19 mouse cellular contexts compared by ENCODE assay signal in the genomic region with DNA sequence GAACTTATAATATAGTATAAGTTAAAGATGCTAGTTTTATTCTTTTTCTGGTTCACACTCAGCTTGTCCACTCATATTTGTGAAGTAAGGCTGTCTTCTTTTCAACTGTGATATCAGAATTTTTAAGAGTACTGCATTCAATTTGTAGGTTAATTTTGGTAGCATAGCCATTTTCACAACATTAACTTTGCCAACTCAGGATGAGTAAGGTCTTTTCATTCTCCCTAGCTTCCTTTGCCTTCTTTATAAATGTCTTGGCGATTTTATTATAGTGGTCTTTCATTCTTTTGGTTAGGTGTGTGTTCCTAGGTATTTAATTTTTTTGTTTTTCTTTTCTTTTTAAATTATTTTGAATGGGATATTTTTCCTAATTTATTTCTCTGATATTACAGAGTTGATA.
A peak's percentile ranks its signal among the peaks of the same experiment; 100 is the strongest.
DNase-seq lines count a peak whose midpoint lies in the region; TF ChIP-seq lines count a peak whose summit lies in the region.
"Had no signal": no experiment of that assay in that cellular context is flagged by ENCODE, and none has a peak within 500 bp of the region (broad histone marks: within the 10 kb centered on the region; RNA-seq: fewer than 3 reads in every experiment).

No protein-coding gene starts in this region.

- H3K27me3 ChIP-seq in MEL (ENCODE audit: control insufficient read depth in 1 of 2, insufficient read depth in 2 of 2, low read length in 2 of 2) = no peaks in the 10 kb centered on the region
- H3K27me3 ChIP-seq: CH12.LX, Patski had no signal

- TF ChIP-seq CTCF in MEL (IDR thresholded peaks at IDR 0.05 in 2 of 3, conservative IDR thresholded peaks at IDR 0.05 in 1 of 3; ENCODE audit: control insufficient read depth in 1 of 3, insufficient read depth in 1 of 3, low read depth in 2 of 3, low read length in 3 of 3, poor library complexity in 1 of 3, severe bottlenecking in 1 of 3) = no peak
- no peak for TF ChIP-seq CTCF in bone marrow, adult 2 months (IDR thresholded peaks at IDR 0.05; ENCODE audit: control insufficient read depth, insufficient read depth, low read length)

- peaks cover 4 to 35% of the 10 kb centered on the region in 2 experiments; a peak in 3 of 4 replicates for H3K36me3 ChIP-seq in MEL (ENCODE audit: control insufficient read depth in 1 of 2, insufficient read depth in 2 of 2, low read length in 2 of 2)

- 0 out of 4 replicates have a peak, but pooled peaks of 1 of the 2 experiments have one; percentile 37 for TF ChIP-seq EP300 in MEL (IDR thresholded peaks at IDR 0.05; ENCODE audit: low read depth in 1 of 2, low read length in 2 of 2)

- no peaks in the 10 kb centered on the region for H3K9me3 ChIP-seq in MEL (replicated peaks; ENCODE audit: insufficient read depth, low read length)
- H3K9me3 ChIP-seq: G1E had no signal

- peak overlapping the region; percentile 87 for H3K27ac ChIP-seq in MEL (ENCODE audit: control insufficient read depth, low read depth, low read length)
- H3K27ac ChIP-seq in bone marrow, adult 2 months (ENCODE audit: control insufficient read depth, insufficient read depth, low read depth, low read length, poor library complexity) = peak overlapping the region; percentile 63

- H3K4me3 ChIP-seq in MEL (ENCODE audit: control insufficient read depth in 1 of 2, insufficient read depth in 1 of 2, low read depth in 2 of 2, low read length in 2 of 2) = no peak overlapping the region
- H3K4me3 ChIP-seq in bone marrow, adult 2 months (replicated peaks; ENCODE audit: control insufficient read depth, low read depth, low read length) = no peak overlapping the region

- TF ChIP-seq POLR2A in MEL (IDR thresholded peaks at IDR 0.05; ENCODE audit: control insufficient read depth in 1 of 2, insufficient read depth in 1 of 2, low read depth in 1 of 2, low read length in 2 of 2, poor library complexity in 1 of 2) = no peak
- no peak for TF ChIP-seq POLR2A in bone marrow, adult 2 months (IDR thresholded peaks at IDR 0.05; ENCODE audit: borderline replicate concordance, control insufficient read depth, low read depth, low read length)

- H3K9ac ChIP-seq in MEL (ENCODE audit: control insufficient read depth, low read depth, low read length, poor library complexity, severe bottlenecking) = peak overlapping the region; percentile 44; the same call in 1 of the 2 replicates

- H3K4me1 ChIP-seq in MEL (ENCODE audit: control insufficient read depth in 1 of 2, insufficient read depth in 2 of 2, low read length in 2 of 2) = peaks cover 23 to 24% of the 10 kb centered on the region in 2 experiments
- H3K4me1 ChIP-seq in bone marrow, adult 2 months (ENCODE audit: control insufficient read depth, insufficient read depth, low read length) = peaks cover 1% of the 10 kb centered on the region; the same call in 1 of the 2 replicates

- TF ChIP-seq RAD21 in MEL (IDR thresholded peaks at IDR 0.05; ENCODE audit: low read depth, low read length) = no peak

- no peaks in the 10 kb centered on the region for H3K79me2 ChIP-seq in MEL (ENCODE audit: control insufficient read depth, insufficient read depth, low read length, poor library complexity)

- peak; percentile 62 for DNase-seq in MEL (ENCODE audit: low read depth, low spot score)
- no peak for DNase-seq in kidney, postnatal 25 days
- DNase-seq in spleen, adult 12 weeks (ENCODE audit: low spot score) = no peak
- DNase-seq: adrenal gland, adult 2 months; adrenal gland, adult 8-10 months; adrenal gland, postnatal 10 days; adrenal gland, postnatal 14 days; adrenal gland, postnatal 25 days; adrenal gland, postnatal 36 days; B cell, adult 2 months; cerebellum, adult 11 months; cerebellum, adult 11-12 months; cerebellum, adult 18-20 months; cerebellum, adult 2 months; cerebellum, adult 8-10 months had no signal

- WGBS in bone marrow, adult 2 months = 79% methylated on average over 1 of the region's 1 CpGs

TF ChIP-seq in MEL, 35 proteins besides CTCF, POLR2A, EP300 and RAD21:
- TF ChIP-seq GABPA (IDR thresholded peaks at IDR 0.05; ENCODE audit: low read depth, low read length) (peak; percentile 91), ETS1 (IDR thresholded peaks at IDR 0.05; ENCODE audit: low read depth, low read length) (peak; percentile 74), NELFE (IDR thresholded peaks at IDR 0.05; ENCODE audit: low read depth, low read length) (no peak)
TF ChIP-seq in MEL: peak in this region for 2.
